Mouse (Mus musculus) urinary bladder, adult 18-20 months (tissue): ENCODE results near the gene Htt.
A peak's percentile ranks its signal among the peaks of the same experiment; 100 is the strongest.
"Not testable (repeated sequence)": the region's sequence is repeated elsewhere in the genome, so short reads cannot be mapped to it uniquely, and the experiment has no call there.

Experiments
- DNase-seq, 2 experiments: peaks; one replicate each; pipeline ENCODE4 v3.0.0; 2022; ENCODE audit warnings: low spot score in 2 of 2, mixed read lengths in 2 of 2

Gene Htt

DNA sequence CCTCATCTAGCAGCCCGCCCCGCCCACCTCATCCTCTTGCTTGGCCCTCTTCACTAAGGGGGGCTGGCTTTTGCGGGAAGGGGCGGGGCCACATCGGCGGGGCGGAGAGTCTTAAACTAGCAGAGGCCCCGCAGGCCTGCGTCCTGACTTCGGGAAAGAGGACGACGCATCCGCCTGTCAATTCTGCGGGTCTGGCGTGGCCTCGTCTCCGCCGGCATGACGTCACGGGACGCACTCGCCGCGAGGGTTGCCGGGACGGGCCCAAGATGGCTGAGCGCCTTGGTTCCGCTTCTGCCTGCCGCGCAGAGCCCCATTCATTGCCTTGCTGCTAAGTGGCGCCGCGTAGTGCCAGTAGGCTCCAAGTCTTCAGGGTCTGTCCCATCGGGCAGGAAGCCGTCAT is at the start of gene Htt:
Gene Htt (plus strand): TSS at position 232 of the 400 bp plus-strand sequence.
- DNase-seq: peak; percentile 93 to 96

DNA sequence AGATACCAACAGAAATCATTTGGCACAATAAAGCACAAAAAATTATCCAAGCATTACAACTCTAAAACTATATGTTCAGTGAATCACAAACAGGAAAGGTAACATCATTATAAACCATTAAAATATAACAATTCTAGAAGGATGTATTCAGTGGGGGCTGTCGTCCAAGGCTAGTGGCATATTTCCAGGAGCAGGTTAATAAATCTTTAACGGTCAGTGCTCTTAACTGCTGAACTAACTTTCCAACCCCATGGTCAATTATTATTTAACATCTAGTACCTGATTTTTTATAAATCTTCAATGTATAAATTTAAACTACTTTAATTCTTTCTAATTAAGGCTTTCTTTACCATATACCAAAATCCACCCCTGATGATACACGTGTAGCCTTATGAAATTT is 47.2 kb upstream of the Htt start:
- not testable (repeated sequence) for DNase-seq

DNA sequence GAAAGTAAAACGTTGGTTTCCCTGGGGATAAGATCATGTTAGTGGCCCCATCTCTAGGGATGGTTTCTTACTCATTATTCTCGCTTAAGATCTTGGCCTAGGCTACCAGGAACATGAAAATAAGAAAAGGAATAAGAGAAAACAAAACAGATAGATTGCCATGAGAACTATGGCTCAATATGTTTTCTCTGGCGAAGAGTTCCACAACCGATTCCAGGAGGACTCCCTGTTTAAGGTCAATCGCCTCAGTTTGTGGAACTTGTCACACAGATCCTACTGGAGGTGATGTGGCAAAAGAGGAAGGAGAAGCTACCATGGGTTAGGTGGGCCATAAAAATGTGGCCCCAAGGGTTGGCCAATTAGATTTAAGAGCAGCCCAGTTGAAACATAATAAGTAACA is 46.7 kb upstream of the Htt start:
- DNase-seq: no peak

DNA sequence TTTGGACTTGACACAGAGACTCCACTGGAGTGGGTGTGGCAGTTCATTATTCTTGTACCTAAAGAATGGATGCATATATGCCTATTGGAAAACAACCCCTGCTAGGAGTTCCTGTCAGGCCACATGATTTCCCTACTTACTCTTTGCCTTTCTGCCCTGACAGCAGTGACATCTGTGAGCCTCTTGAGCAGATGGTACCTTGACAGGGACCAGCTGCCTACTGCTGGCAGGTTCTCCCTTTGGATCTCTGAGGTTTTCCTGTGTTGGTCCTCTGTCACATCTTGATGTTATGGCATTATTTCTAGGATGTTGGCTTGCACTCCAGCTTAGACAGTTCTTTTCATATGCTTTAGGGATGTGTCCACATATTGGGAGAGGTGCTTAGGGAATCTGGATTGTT is 32.4 kb upstream of the Htt start:
- DNase-seq: no peak

DNA sequence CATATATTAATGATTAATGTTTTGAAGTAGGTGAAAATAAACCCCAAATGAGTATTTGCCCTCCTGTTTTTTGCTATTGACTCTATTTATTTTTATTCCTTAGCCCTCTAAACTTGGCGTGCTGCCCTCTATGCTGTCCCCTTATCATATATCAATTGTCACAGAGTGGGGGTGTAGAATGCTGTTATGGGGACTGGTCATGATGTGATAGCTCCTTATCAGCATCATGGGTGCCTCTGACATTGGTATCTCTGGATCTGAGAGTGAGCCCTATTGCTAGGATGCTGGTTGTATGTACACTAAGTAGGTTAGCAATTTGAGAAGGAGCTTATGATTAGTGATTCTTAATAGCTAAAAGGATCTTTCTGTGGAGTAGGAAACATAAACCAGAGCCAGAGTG is 31.3 kb upstream of the Htt start:
- DNase-seq: no peak

DNA sequence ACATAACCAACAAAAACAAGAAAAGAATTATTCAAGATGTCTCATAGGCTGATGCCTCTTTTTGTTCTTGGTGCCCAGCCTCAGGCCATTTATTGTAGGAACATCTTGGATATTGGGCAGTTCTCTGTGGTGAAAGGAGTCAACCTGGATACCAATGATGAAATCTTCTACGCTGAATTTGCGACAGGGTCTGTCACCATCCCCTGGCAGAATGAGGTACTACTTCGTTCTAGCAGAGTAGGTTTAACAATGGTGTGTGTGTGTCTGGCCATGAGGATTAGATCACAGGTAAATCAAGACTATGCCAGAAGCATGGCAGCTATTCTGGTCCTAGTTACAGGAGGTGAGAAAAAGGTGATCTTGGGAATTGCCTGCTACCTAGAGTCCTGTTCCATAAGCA is 10.1 kb upstream of the Htt start:
- no peak for DNase-seq

DNA sequence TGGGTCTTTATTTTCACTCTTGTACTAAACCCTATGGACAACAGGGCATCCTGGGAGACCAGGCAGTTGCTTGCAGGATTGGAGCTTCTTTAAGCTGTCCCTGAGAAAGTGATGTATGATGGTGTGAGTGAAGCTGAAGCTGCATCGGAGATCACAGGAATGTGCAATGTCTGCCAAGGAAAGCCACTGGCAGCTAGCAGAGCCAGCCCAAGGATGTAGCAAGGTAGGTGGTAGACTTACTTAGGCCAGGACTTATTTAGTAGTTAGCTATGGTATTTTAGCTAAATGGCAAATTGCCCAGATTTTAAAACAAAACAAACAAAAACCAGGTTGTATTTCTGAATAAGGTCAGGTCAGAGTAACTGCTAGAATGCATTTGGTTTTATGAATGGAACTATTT is 2.8 kb upstream of the Htt start:
- DNase-seq: no peak

DNA sequence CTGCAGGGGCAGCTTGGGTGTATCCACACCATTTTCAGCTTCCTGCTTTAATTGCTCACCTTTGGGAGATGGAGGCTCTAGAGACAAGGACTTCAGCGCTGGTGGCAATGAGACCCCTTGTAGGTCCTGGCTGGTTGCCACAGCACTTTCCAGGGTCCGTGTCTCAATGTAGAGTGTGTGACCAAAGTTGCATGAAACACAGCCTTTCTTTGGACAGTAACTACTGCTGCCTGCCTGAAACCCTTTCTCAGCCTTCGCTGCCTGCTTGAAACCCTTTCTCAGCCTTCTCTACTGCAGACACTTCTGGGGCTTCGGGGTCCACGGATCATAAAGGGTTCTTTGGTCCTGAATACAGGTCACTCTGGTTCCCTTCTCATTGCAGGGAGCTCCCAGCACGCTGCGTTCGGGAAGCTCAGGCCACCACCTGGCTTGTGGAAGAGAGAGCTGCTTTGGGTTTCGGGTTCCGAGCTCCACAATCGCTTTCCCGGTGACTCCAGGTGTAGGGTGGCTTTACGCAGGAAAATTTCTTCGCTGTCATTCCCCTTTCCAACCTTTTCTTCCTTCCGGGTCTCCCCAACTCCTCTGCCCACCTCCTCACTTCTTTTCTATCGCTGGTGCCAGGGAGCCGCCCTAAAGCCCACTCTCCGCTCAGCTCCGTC is 561 bp upstream of the Htt start:
- DNase-seq: peak in 1 of 2 experiments; percentile 2

DNA sequence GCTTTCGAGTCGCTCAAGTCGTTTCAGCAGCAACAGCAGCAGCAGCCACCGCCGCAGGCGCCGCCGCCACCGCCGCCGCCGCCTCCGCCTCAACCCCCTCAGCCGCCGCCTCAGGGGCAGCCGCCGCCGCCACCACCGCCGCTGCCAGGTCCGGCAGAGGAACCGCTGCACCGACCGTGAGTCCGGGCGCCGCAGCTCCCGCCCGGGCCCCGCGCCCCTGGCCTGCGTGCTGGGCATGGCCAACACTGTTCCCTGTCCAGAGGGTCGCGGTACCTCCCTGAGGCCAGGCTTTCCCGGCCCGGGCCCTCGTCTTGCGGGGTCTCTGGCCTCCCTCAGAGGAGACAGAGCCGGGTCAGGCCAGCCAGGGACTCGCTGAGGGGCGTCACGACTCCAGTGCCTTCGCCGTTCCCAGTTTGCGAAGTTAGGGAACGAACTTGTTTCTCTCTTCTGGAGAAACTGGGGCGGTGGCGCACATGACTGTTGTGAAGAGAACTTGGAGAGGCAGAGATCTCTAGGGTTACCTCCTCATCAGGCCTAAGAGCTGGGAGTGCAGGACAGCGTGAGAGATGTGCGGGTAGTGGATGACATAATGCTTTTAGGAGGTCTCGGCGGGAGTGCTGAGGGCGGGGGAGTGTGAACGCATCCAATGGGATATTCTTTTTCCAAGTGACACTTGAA is 533 bp downstream of the Htt start:
- peak in 1 of 2 experiments; percentile 51 for DNase-seq

DNA sequence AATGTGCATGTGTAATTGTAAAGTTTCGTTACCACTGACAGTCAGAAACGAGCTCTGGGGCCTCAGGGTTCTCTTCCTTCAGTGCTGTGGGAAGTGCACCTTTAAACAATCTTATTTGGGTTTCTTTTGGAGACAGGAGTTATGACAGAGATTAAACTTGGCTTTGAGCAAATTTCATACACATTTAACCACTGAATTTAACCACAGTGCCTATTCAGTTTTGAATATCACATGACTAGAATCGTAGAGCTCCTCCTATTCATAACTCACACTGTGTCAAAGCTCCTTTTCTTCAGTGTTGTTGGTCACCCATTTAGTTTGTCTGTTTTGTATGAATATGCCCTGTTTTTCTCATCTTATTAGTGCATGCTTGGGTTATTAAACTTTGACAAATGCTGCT is 10.3 kb downstream of the Htt start:
- DNase-seq: no peak

DNA sequence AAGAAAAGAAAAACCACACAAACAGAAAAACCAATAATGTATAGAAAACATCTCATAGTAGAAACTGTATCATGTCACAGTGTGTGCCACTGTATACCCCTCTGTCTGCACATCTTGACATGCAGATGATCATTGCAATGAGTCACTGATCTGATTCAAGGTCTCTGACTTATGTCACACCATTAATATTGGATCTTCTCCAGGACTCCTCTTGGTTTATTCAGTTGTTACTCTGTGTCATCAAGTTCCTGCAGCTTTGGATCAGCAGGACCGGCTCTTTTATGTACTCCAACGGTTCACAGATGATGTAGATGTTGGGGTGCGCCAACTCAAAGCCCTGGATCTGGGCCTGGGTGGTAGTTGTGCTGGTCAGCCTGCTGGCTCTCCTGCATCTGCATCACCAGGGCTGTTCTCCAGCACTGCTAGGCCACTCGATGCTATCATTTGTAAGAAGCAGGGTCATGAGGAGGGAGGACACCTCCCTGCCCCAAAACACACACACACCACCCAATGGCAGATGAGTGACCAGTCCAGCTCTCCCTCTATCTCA is 11.2 kb downstream of the Htt start:
- no peak for DNase-seq

DNA sequence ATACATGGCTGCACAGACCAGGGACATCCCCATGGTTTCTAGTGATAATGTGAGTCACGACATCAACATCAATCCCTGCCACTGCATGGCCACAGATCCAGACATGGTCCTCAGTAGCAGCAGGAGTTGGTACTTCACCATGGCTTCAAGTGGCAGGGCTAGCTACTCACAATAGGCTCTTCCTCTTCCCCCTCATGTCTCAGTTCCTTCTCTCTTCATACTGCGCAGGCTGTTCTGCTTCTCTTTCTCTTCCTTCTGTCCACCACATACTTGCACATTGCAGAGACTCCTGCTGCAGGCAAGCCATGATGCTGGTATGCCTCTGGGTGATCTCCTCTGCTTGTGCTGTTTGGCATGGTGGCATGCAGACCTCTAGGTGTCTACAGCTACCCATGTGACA is 11.9 kb downstream of the Htt start:
- no peak for DNase-seq

DNA sequence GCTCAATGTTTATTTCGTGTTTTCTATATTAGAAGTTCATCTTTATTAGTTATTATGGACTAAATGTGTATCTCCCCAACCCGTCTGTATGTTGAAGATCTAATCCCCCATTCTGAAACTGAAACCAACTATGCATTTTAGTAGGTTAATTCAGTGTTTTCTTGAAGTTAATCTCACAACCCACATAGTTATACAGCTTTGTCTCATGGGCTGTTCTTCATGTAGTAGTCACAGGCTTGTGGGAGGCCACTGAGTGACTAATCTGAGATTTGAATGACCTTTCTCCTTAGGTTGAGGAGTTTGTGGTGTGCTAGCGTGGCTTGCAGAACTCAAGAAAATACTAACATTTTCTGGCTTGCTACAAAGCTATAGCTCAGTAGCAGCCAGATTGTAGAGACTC is 23.5 kb downstream of the Htt start:
- DNase-seq: no peak

DNA sequence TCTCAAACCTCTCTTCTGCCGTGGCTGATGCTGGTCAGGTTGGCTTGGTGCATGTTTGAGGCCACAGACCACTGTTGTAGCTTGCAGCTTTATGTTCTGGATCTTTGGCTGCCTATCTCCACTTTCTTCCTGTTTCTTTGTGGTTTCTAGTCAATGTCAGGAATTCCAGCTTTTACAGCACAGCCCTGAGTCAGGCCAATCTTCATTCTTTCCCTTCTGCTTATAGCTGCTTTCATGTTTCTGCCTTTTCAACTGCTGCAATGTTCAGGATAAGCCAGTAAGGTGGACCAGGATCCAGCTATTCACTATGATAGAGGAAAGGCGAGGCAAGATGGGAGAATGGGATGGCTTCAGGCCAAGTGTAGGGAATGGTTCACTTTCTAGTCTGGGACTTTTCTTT is 29.6 kb downstream of the Htt start:
- DNase-seq: no peak

DNA sequence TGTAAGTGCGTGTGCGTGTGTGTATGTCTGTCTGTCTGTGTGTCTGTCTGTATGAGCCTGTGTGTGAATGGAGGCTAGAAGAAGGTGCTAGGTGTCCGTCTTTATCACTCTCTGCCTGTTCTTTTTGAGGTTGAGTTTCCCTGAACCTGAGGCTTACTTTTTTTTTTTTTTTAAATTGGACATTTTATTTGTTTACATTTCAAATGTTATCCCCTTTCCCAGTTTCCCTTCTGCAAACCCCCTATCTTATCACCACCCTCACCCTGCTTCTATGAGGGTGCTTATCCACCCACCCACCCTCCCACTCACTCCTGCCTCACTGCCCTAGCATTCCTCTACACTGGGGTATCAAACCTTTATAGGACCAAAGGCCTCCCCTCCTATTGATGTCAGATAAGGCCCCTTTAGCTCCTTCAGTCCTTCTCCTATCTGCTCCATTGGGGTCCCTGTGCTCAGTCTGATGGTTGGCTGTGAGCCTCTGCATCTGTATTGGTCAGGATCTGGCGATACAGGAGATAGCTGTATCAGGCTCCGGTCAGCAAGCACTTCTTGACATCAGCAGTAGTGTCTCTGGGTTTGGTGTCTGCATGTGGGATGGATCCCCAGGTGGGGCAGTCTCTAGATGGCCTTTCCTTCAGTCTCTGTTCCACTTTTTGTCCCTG is 38.9 kb downstream of the Htt start:
- DNase-seq: no peak

DNA sequence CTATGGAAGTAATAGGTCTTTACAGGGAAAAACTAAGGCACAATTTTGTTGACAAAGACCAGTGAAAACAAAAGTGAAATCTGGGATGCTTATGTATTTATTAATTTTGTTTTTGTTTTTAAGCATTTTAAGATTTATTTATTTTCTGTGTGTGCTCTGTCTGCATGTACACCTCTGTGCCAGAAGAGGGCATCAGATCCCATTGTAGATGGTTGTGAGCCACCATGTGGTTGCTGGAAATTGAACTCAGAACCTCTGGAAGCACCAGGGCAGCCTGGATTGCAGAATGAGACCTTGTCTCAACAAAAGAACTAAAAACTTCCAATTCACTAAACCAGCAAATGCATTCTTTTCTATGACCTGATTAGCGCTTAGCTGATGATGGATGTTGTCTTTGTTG is 44.5 kb downstream of the Htt start:
- DNase-seq: no peak

DNA sequence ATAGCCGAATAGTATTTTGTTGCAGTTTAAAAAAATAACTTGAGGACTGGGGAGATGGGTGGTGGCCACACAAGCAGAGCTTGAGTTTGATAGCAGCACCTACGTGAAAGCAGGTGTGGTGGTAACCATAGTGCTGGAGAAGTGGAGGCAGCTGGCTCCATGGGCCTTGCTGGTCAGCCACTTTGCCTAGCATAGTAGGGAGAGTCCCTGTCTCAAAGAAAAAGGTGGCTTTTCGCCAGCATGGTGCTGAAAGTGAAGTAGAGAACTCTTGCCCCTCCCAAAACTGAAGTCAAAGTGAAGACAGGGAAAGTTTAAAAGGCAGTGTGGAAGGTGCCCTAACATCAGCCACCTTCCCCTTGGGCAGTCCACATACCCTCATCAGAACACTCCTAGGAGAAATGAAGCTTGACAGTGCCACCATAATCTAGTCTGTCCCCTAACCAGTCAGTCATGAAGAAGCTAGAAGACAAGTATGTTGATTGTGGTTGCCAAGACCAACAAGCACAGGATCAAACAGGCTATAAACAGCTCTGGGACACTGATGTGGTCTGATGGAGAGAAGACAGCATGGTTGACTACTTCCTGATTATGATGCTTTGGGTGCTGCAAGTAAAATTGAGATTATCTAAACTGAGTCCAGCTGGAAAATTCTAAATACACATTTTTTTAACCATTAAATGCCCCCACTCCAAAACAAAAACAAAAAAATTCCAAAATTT is 61.0 kb downstream of the Htt start:
- DNase-seq: no peak

DNA sequence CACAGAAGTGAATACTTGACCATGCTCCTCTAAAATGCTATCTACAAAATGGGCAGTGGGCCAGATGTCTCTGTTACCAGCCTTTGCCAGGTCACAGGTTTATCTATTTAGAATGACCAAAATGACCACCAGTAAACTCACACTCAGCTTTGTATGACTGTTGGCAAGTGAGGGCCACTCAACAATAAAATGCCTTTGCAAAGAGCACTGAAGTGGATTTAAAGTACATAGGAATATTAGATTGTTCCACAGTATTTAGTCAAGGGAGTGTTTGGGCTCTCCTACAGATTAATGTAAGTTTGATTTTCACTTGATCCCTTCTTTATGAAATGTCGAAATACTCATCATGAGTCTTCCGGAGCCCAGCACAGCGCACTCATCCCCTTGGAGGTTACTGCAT is 92.5 kb downstream of the Htt start:
- DNase-seq: no peak

DNA sequence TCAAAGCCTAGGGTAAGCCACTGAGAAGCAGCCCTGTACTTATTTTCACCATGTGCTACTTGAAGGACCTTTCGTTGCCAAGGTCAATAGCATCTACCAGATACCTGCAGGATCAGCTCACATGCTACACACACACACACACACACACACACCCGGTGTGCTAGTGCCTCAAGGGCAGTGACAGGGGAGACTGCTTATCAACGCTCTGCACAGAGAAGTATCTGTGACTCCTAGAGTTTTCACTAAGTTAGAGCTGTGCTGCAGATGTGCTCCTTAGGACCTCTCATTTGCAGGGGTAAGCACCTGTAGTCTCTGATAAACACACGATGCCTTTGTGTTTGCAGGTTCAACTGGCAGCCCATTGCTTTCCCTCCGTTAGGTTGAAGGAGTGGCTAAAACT is 103.8 kb downstream of the Htt start:
- DNase-seq: no peak

DNA sequence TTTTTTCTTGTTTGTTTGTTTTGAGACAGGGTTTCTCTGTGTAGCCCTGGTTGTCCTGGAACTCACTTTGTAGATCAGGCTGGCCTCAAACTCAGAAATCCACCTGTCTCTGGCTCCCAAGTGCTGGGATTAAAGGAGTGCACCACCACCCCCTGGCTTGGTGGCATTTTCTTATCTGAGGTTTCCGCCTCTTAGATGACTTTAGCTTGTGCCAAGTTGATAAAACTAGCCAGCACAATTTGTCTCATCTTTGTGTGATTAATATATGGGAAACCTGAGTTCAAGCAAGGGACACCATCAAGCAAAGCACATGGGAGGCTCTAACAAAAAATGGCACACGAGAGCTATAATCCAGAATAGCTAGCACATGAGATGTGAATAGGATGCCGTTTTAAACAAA is 118.8 kb downstream of the Htt start:
- not testable (repeated sequence) for DNase-seq

DNA sequence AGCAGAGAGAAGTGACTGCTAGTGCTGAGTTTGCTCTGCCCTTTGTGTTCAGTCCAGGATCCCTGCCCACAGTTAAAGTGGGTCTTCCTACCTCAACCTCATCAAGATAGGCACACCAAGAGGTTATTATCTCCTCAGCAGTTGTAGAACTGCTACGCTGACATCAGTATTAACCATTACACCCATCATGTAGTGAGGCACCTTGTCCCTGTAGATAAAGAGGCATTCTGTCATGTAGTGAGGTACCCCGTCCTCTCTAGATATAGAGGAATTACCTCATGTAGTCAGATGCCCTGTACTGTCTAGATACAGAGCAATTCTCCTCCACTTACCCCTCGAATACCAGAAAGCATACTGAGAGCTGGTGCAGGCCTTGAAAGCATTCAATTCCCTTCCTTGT is 119.5 kb downstream of the Htt start:
- DNase-seq: no peak

DNA sequence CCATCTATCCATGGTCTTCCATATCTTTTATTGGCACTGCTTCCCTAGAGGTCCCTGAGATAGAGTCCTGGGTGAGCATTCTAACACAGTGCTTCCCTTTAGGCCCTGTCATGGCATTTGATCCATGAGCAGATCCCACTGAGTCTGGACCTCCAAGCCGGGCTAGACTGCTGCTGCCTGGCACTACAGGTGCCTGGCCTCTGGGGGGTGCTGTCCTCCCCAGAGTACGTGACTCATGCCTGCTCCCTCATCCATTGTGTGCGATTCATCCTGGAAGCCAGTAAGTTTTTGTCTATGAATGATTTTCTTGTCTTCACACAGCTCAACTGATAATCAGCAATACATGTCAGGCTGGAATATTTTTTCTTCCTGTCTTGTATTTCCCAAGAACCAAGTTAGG is 123.7 kb downstream of the Htt start:
- no peak for DNase-seq
